Mouse (Mus musculus) testis, postnatal 14 days (tissue): ENCODE measurements around the gene Clint1.
A peak's percentile ranks its signal among the peaks of the same experiment; 100 is the strongest.

Source experiments
- DNase-seq: peaks from one replicate; pipeline ENCODE4 v3.0.0; 2021; ENCODE audit warnings: low spot score

The Clint1 gene

DNA sequence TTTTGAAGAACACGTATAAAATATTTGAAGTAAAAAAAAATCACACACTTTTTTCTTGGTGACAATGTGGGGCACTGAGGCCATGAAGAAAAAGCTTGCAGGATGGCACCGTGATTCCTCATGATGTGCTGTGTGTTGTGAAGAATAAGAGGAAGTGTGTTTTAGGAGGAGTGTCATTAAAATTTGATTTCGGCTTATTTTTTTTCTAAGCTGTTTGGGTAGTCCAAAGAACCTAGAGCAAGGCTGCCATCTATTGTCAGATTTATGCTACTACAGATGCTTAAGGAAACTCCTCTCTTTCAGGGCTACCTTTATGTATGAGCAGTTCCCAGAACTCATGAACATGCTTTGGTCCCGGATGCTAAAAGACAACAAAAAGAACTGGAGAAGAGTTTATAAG is 32.2 kb downstream of the Clint1 start:
- DNase-seq = no peak

DNA sequence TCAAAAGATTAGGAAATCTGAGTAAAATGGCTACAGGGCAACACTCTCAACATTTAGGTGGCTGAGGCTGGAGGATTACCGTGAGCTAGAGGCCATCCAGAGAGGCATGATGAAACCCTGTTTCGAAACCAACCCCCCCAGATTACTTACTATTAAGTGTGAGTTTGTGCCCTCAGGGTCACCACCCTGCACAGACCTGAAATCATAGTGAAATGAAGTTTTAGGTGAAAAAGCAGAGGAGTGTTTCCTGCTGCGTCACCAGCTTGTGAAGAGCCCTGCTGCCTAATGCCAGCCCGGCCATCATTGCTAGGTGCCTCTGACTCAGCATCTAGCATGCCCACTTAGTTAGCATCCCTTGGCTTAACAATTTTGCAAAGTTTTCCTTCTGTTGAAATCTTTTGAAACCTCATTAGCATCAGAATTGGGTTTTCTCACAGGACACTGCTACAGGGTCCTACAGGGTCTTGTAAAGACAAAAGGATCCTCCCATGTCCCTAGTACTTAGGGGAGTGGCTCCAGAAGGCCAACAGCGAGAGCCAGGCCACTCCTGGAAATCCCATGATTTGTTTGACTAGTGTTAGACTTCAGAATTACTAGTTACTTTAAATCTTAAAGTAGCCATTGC is 33.9 kb downstream of the Clint1 start:
- no peak for DNase-seq

DNA sequence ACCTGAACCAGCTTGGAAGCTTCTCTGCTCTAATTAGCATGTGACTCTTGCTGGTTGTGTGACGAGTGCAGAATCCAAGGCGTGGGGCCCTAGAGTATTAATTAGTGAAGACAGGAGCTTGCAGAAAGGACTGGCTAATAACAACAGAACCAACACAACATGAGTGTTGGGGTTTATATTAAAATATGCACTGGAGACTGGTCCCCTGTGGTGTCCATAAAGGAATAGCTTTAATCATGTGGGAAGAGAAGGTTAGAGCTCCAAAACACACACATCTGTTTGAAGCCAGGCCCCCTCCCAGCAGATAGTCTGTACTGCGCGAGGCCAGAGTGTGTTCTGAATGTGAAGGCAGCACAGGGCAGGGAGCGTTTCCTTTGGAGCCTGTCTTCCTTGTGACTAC is 34.7 kb downstream of the Clint1 start:
- DNase-seq = no peak

DNA sequence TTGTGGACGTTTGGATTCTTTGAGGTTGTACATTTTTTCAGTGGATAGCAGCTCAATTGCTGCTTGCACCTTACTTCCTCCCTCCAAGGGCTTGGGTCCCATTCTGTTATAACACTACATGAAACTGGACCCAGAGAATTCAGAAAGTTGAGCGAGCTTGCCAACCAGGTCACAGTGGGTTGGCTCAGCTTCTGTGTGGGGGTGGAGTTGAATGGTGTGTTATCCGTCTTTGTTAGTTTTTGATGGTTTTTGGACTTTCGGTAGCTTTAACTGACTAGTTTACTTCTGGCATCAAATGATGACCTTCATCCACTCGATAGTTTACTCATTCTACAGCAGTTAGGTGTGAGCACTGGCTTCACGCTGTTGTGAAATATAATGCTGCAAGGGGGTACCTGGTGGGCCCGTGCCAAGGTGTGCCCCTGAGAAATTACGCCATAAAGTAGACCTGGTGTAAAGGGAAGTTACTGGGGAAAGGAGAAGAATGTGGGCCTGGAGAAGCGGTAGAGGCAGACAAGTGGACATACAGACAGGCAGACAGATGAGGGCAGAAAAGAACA is 36.7 kb downstream of the Clint1 start:
- DNase-seq = no peak

DNA sequence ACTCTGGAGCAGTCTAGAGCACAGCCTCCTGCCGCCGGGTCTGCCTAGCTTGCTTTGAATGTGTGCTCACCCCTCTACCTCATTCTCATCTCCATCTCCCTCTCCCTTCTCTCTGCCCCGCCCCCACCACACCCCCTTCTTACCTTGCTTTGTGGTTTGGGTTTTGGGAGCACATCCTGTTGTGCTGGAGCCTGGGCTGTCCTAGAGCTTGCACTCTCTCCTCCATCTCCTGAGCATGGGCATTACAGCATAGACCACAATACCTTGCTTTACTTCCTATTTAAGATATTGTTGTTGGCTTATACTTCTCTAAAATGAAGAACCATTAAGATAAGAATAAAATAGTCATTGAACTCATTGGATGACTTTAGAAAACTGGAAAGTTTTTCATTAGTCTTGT is 38.1 kb downstream of the Clint1 start:
- DNase-seq = no peak

DNA sequence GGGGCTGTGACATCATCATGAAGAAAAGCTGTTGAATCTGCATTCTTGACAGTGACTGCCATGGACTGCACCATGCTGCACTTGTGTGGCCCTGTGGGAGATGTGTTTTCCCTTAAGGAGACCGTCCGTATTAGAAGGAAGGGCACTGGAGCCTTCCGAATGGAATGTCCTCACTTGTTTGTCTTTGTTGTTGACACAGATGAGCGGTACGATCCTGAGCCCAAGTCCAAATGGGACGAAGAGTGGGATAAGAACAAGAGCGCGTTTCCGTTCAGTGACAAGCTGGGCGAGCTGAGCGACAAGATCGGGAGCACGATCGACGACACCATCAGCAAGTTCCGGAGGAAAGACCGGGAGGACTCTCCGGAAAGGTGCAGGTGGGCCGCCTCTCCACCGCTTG is 38.6 kb downstream of the Clint1 start:
- no peak for DNase-seq

DNA sequence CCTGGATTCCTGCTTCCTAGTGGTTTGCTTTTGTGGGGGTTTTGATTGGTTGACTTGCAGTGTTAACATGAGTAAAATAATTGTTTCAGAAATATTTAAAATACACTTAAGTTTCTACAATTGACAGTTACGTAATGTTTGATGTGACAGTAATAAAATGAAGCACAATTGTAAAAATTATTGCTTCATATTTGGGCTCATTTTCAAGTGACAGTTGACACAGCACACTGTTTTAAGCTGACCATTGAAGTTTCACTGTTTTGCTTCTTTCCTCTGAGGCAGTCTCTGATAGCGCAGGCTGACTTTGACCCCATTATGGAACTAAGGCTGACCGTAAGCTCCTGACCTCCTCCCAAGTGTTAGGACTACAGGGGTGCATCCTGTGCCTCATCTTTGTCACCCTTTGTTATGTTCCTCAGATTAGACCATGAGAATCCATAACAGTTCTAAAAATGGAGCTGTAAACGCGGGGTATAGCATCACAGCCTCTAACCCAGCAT is 41.1 kb downstream of the Clint1 start:
- DNase-seq = no peak

DNA sequence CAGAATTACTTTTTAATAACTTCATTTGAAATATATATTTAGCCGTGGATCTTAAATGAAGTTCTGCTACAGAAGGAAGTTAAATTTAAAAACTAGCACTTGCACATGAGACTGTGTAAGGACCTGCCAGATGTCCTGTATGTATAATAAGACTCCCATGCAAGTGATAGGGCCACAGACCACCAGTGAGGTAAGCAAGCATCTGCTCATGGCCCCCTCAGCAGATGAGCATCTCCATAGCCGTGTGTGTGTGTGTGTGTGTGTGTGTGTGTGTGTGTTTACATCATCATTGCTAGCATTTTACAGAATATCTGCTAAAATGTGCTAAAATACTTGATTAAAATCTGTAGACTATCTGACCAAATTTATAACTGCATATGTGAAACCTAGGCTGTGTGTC is 45.5 kb downstream of the Clint1 start:
- DNase-seq = no peak

DNA sequence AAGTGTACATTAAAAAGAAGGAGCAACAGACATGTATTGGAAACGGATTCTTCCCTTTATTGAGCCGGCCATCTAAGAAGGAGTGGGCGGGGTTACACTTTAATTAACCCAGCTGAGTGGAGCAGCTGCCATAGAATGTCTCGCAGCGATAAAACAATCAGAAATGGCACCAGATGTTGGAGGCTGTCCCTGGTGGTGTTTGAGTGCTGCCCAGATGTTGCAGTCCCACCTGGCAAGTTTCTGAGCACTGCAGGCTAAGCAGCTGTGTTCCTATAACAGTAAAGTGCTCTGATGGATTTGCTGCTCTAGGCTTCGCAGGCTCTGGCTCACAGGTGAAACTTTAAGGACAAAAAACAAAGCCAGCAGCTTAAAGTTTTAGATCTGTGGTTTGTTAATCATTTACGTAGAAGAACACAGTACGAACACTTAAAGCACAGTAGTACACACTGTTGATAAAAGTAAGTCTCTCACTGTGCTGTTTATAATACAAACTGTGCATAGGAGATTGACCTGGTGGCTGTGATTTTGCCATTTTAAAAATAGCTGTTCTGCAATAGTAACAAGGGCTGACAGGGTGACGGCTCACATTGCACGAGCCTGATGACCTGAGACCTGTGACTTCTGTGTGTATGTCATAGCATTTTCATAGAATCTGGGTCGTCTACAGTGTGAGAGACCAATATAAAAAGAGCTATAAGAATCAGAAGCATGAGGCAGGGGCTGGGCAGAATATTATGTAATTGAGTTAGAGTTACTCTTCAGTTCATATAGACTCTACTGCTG is 48.6 kb downstream of the Clint1 start:
- DNase-seq = no peak

DNA sequence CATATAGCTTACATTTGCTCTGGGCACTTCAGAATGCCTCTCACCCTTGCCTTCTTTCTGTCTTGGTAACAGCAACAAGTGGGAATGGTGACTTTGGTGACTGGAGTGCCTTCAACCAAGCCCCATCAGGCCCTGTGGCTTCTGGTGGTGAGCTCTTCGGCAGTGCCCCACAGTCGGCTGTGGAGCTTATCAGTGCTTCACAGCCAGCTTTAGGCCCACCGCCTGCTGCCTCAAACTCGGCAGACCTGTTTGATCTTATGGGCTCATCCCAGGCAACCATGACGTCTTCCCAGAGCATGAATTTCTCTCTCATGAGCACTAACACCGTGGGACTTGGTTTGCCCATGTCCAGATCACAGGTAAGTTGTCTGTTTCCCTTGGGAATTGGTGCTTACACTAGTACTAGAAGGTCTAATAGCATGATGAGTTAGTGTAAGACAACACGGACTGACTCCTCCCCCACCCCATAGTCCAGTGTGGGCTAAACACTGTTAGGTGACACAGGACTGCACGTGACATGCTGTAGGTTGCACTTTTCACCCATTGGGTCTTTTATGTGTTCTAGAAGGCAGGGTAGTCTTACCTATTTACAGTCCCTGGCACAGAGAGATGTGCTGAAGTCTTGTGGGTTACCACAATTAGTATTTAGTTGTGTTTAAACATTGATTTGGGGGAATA is 54.4 kb downstream of the Clint1 start:
- DNase-seq = no peak

DNA sequence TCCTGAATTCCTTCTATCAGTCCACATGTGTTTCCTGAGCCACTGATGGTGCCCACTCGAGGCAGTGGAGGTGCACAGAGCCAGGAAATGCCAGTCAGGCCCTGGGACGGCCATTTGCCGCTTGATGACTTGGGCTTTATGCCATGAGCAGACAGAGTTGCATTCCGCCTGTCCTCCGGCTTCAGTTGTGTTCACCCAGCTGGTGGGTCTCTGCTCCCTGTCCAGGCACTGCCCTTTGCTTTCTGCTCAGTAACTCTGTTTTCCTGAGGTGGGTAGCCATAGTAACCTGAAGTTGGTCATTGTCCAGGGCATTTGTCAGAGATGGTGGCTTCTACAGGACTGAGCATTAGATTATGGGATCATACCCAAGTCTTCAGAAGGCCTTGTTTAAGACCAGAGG is 55.5 kb downstream of the Clint1 start:
- DNase-seq = no peak

DNA sequence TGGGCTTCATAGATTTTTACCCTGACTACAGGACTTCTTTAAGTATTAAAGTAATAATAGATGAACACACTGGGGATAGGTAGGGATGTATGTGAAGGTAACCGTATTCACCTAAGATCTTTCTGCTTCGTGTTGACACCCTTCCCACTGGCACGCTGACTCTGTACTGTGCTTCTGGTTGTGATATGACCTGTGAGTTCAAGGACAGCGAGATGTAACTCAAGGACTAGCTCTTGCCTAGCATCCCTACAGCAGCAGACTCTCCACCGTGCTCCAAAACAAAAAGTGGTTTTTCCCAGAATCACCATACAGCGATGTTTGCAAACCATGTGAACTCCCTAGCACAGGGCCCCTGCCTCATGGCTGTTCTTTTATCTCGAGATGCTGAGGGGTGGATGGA is 56.2 kb downstream of the Clint1 start:
- no peak for DNase-seq

DNA sequence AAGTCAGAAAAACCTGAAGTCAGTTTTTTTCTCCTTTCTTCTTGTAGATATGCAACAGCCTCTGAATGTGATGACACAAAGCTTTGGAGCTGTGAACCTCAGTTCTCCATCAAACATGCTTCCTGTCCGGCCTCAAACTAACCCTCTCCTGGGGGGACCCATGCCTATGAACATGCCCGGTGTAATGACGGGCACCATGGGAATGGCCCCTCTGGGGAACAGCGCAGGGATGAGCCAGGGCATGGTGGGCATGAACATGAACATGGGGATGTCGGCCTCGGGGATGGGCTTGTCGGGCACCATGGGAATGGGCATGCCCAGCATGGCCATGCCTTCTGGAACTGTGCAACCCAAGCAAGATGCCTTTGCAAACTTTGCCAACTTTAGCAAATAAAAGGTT is 57.0 kb downstream of the Clint1 start:
- no peak for DNase-seq

DNA sequence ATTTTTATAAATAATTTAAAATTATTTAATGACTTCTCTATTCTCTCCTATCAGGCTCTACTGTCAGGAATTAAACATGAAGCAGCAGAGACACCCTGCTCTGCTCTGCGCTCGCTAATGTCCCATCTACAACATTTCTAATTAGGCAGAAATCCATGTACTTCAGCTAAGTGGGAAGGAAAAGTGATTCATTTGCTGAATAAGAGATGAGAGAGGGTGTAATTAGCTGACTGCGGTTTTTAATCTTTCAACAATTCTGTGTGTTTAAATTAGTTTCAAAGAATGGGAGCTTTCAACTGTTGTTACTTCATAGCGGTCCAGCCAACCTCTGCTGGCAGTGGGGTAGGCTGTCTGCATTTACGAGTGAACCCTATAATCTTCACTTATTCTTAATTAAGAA is 58.9 kb downstream of the Clint1 start:
- no peak for DNase-seq

DNA sequence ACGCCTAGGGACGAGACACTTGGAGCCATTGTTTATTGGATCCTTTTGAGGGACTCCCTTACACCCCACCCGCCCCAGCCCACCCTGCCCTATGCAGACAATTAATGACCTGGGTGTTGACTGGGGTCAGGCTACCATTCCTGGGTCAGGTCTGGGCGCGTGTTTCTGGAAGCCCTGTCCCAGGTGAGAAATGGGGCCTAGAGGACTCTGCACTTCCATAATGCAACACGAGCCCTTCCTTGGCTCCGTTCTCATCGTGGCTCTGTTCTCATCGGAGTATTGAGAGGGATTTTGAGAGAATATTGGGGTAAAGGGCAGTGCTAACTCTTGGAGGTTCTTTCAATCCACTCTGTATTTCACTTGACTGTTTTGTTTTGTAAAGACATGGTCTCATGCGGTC is 64.3 kb downstream of the Clint1 start:
- DNase-seq = no peak

DNA sequence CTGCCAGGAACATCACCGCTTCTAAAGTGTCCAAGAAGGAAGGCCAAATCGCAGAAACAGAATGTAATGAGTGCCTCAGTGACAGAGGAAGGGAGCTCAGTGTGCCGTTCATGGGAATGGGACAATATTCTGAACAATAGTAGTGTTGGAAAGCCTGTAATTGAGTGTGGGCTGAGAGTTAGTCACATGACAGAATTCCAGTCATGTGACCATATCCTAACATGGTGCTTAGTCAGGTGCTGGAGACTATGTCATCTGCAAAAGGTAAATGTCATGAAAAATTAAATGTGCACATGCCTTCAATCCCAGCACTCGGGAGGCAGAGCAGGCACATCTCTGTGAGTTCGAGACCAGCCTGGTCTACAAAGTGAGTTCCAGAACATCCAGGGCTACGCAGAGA is 66.2 kb downstream of the Clint1 start:
- no peak for DNase-seq

DNA sequence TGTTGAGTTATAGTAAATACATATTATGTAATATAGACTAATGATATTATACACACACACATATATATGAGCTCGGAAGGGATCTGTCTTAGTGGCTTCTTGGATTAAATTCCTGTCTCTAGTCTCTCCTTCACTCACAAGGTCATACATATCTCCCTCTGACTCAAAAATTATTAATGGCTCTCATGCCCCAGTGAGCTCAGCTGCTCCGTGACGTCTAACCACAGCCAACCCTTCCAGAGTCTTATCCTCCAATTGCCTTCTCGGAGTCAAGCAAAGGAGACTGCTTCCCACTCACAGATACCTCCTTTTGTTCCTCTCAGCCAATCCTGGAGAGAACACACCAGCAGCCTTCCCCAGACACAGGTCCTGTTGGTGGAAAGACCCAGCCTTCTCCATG is 67.0 kb downstream of the Clint1 start:
- DNase-seq = no peak

DNA sequence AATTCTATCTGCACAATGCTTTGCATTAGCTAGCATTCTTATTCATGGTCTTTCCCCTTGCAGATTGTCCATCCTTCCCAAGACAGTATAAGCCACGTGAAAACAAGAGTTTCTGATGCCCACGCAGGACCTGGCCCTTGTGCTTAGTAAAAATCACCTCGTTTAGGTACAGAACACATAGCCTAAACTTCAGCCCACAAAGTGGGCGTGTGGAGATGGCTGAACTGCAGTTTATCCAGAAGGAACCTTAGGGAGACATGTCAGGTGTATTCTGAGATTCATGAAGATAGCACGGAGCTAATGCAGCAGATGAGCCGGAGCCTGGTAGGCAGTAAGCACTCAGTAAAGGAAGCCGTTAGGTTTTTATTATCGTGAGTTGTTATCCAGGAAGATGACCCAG is 69.2 kb downstream of the Clint1 start:
- DNase-seq = no peak

DNA sequence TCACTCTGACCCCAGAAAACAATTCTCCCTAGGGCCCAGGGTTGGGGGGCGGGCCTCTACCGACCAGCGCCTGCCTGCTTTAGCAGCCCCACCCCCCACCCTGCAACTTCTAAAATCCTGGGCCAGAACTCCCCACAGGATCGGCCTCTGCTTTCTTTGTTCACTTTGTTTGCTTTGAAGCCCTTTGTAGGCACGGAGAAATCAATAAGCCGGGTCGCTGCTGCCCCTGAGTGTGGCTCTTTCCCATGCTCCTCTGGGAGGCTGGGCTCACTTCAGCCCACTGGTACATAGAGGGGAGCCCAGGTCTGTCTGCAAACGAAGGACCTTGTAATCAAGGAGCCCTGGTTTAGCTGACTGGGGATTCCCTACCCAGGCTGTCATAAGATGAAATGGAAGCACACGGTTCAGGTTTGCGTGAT is 69.6 kb downstream of the Clint1 start:
- DNase-seq = no peak

DNA sequence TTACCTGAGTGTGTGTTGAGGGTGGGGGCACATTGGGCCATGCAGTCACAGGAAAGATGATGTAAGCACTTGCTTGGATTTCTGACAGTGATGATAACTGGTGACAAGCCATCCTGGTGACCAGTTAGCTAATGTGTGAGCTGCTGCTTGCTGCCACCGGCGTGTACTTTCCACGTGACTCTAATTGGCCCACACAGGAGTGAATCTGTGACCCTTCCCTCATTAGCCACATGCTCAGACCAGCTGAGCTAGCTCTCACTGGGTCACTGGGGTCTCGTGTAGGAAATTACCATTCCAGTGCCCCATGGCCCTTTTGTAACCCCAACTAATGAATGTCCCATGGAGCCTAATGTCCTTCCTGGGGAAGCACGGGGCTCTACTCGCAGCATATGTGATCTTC is 73.6 kb downstream of the Clint1 start:
- DNase-seq = no peak

DNA sequence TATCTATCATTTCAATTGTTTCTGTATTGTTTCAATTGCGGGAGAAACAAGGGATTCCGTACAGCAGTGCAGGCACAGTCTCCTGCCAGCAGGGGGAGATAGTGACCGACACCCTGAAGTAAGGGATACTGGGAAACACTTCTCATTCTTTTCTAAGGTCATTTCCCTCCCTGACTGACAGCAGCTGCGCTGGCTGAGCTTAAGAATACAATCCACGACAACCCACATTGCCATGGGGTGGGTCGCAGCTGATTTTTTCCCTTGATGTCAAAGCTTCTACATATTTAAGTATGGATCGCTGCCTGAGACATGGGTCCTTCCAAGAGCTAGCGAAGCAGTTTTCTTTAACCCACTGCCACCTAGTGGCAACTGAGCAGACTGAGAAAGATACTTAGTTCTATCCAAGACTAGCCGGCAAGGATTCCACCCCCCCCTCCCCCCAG is 74.8 kb downstream of the Clint1 start:
- peak; percentile 60 for DNase-seq

DNA sequence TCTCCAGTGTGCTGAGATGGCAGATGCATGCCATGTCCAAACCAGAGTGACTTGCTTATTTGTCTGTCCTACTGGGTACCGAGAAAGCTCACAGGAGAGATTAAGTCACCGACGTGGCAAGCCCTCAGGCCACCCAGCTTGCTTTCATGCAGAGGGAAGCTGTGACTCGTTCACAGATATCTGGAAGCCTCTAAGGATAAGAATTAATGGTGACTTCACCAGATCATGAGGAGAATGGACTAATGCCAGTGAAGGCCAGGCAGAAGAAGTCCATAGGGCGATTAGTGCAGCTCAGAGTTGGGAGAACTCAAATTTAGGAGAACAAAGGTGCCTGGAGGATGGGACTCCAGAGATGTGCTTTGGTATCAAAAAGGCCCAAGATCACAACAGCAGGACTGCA is 75.6 kb downstream of the Clint1 start:
- no peak for DNase-seq

DNA sequence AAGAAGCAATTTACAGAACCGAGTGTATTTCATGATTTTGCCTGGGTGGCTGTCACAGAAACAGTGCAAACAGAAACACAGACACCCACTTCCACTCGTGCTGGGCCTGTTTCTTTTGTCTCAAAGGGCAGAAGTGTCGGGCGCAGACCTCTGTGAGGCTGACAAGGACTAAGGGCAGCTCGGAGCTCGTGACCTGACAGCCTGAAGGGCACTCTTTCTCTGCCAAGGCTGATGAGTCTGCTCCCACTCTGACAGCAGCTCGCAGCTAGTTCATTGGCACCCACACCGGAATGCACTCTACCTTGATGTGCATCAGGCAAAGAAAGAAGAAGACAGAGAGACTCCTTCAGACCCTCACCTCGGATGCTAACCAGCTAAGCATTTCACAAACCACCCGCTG is 77.7 kb downstream of the Clint1 start:
- no peak for DNase-seq
